Mouse (Mus musculus) natural killer cell, adult 2 months (primary cell): ENCODE measurements around the gene N4bp2l1.

Experiments used
- DNase-seq, 2 experiments: peaks; one replicate each; pipeline ENCODE4 v3.0.0; 2022; ENCODE audit warnings: low spot score in 2 of 2

N4bp2l1 gene

GRCm38 (mm10) chr5:150599301-150600294, 2.6 kb upstream of the N4bp2l1 start:
- DNase-seq = no peak

- DNase-seq = no peak
These were observed 1.5 kb upstream of the N4bp2l1 start for GRCm38 (mm10) chr5:150598202-150599119.

GRCm38 (mm10) chr5:150595366-150596016, 1.5 kb downstream of the N4bp2l1 start:
- DNase-seq = peak; percentile 42 to 72

- DNase-seq = no peak
These were observed 2.2 kb downstream of the N4bp2l1 start for GRCm38 (mm10) chr5:150594649-150595339.

GRCm38 (mm10) chr5:150593756-150594648, 3.0 kb downstream of the N4bp2l1 start:
- DNase-seq = peak; percentile 26 to 67

GRCm38 (mm10) chr5:150592904-150593755, 3.9 kb downstream of the N4bp2l1 start:
- DNase-seq = peak; percentile 31 to 48

GRCm38 (mm10) chr5:150592186-150592903, 4.6 kb downstream of the N4bp2l1 start:
- DNase-seq = no peak

- no peak for DNase-seq
These were observed 7.0 kb downstream of the N4bp2l1 start for GRCm38 (mm10) chr5:150589945-150590344.

GRCm38 (mm10) chr5:150584337-150584729, 12.7 kb downstream of the N4bp2l1 start:
- no peak for DNase-seq

- DNase-seq = peak; percentile 30 to 41
These were observed 13.2 kb downstream of the N4bp2l1 start for GRCm38 (mm10) chr5:150583622-150584336.

- no peak for DNase-seq
These were observed 13.8 kb downstream of the N4bp2l1 start for GRCm38 (mm10) chr5:150583181-150583580.

GRCm38 (mm10) chr5:150581180-150581579, 15.8 kb downstream of the N4bp2l1 start:
- DNase-seq = no peak

- no peak for DNase-seq
These were observed 18.3 kb downstream of the N4bp2l1 start for GRCm38 (mm10) chr5:150578613-150579171.

GRCm38 (mm10) chr5:150576832-150577231, 20.2 kb downstream of the N4bp2l1 start:
- no peak for DNase-seq

- DNase-seq = no peak
These were observed 22.1 kb downstream of the N4bp2l1 start for GRCm38 (mm10) chr5:150574885-150575284.

- no peak for DNase-seq
These were observed 22.6 kb downstream of the N4bp2l1 start for GRCm38 (mm10) chr5:150574403-150574802.

GRCm38 (mm10) chr5:150570496-150571219, 26.3 kb downstream of the N4bp2l1 start:
- DNase-seq = no peak
